Mouse (Mus musculus) layer of hippocampus, adult 11-12 months (tissue): ENCODE data around the gene Afg1l.

ENCODE experiments used
- DNase-seq: peaks from one replicate; pipeline ENCODE4 v3.0.0; 2022; ENCODE audit warnings: low spot score

Gene Afg1l

GRCm38 (mm10) chr10:42477550-42478340 is 620 bp downstream of the Afg1l start:
- no peak for DNase-seq

GRCm38 (mm10) chr10:42476774-42477475 is 1.4 kb downstream of the Afg1l start:
- DNase-seq, result no peak

- no peak for DNase-seq
Measured at GRCm38 (mm10) chr10:42474946-42475514, 3.3 kb downstream of the Afg1l start.

DNA sequence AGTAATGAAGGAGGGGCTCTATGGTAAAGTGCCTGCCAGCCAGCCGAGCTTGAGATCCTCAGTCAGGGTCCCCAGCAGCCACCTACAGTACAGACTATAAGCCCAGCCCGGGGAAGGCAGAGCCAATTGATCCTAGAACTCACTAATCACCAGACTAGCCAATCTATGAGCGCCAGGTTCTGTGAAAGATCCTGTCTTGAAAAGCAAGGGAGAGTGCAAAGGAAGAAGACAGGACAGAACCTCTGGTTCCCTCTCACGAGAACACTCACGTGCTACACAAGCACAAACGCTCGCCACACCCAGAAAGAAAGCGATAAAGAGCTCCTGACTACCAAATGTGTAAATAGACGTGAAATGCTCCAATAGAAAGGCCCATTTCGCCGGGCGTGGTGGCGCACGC is 13.6 kb downstream of the Afg1l start:
- DNase-seq, result no peak

DNA sequence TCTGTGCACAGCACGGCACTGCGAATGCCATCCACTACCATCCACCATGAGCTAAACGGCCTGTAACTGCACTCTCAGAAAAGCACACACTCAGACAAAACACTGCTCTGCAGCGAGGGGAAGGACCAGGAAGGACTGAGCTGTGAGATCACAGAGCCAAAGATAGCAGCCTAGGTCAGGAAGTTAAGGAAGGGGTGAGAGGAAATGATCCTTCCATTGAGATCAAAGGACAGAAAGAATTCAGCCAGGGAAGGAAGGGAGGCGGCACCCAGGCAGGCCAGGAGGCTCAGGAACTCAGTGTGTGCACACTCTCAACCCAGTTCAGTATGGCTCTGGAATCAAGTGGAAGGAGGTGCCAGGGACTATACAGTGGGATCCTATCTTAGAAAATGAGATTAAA is 14.1 kb downstream of the Afg1l start:
- DNase-seq, result no peak

DNA sequence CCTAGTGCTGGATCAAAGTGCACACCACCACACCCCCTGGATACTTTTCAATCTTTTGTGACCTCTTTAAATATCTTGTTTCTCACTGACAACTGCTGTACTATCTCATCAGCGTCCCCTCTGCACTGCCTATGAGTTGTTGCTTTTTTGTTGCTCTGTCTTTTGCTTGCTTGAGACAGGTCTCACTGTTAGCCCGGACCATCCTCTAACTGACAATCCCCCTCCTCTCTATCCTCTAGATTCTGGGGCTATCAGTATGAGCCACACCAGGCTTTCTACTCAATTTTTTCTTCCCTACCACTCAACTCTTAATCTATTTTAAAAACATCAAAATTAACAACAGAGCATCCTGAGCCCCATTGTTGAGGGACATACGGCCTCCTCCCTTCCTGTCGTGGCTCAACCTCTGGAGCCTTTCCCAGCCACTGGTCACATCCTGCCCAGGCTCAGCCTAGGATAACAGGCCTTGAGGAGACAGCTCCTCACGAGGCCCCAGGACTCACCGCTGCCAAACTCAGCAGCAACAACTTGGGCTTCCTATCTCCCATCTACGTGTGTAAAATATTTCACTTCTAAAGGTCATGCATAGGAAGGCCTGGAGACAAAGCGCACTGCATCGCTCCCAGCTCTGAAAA is 20.7 kb downstream of the Afg1l start:
- no peak for DNase-seq

GRCm38 (mm10) chr10:42455981-42456380 is 22.4 kb downstream of the Afg1l start:
- DNase-seq, result no peak

- DNase-seq, result no peak
Measured at GRCm38 (mm10) chr10:42454690-42455089, 23.7 kb downstream of the Afg1l start.

- no peak for DNase-seq
Measured at GRCm38 (mm10) chr10:42454266-42454665, 24.1 kb downstream of the Afg1l start.

DNA sequence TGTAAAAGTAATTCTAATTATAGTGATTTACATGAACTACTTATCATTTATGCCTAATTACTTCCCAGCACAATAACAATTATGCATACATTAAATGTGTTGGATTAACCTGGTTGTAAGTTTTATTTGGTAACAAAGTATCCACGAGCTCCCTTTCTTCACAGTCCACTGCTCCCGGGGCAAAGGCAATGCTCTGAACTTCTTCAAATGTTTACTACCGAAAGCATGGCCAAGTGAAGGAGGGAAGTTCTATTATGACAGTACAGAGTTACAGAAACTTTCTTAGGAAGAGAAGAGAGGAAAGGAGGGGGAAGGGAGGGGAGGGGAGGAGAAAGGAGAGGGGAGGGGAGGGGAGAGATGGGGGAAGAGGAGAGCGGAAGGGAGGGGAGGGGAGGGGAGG is 28.7 kb downstream of the Afg1l start:
- no peak for DNase-seq

DNA sequence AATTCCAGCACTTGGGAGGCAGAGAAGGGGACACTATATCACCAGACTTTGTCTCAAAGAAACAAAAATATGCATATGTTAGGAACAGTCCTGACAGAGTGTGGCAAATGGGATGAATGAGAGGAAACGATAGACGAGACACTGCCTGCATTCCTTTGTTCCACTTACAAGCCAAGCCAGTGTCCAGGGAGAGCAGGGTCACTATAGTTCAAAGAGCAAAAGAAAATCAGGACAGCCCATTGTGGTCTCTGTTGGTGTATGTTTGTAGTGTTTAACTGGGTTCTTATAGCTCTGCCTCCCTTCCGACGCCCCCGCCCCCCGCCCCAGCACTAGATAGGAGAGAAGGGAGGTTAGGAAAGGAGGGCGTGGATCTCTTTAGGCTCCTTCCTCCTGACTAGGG is 30.0 kb downstream of the Afg1l start:
- DNase-seq, result no peak

DNA sequence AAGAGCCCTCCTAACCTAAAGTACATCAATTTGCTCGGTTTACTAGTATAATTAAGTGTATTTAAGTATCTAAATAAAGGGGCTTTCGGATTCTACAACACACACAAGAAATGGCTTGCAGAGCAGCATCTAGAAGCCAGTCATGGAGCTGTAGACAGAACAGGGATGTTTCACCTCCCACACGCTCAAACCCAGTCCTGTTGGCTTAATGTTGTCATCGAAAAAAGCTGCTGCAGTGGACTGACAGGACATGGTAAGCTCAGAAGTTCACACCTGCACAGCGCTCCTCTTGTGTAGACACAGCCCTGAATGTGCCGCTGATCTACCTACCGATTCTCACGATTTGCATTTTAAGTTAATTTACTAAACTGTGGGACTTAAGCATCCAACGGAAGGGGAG is 32.2 kb downstream of the Afg1l start:
- no peak for DNase-seq

DNA sequence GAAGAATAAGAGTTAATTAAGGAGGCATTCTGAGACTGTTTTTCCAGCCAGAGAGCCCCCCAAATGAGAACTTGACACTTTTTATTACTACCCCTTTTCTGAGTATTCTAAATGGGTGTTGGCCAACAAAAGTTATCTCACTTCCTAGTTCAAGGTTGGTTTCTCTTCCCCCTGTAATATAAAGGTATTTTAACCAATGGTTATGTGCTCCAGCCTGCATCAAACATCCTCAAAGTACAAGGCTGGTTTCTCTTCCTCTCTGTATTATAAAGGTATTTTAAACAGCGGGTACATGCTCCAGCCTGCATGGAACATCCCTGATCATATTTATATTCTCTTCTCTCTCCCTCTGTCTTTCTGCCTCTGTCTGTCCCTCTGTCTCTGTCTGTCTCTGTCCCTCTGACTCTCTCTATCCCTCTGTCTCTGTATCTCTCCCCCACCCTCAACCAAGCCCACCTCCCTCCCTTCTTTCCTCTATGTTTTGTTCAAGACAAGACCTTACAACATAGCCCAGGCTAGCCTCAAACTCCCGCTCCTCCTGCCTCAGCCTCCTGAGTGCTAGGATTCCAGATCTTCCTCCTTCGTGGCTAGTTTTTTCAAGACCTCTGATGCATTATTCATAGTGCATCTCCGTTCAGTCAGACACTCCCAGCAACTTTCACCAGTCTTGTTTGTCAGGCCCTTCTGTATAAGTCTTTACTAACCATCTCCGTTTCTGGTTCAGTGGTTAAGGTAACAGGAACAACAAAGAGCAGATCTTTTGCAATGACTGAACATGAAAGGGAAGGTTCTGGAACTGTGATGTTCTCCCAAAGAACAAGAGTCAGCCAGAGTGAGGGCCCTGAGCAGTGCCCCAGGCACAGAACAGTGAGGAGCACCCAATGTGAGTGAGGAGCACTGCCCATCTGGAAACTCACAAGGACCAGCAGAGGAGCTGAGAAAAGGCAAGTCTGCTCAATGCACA is 41.2 kb downstream of the Afg1l start:
- no peak for DNase-seq

DNA sequence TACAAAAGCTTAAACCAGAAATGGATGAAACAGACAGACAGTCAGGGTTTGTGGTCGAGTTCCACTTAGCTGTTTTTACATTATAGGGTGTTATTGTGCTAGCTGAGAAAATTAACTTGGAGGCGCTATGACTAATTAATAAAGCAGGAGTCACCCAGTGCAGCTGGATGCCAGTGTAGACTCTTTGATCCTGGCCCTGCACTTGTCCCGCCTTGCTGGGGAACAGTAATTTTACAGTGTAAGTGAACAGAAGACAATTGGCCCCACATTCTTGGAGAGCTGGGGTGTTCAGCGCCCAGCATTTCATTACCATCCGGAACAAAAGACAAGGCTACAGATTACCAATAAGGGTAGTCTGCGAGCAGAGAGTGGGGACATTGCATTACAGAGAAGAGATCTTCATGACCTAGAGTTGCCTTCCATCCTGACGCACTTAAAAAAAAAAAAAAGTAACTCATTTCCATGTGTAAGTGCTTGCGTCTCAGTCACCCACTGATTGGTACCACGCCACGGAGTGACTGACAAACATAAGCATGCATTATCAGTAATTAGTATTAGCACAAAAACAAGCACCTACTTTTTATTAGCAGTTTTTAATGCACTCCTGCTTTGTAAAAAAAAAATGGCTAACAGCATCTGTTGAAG is 60.7 kb downstream of the Afg1l start:
- DNase-seq, result no peak

GRCm38 (mm10) chr10:42415821-42416470 is 62.4 kb downstream of the Afg1l start:
- peak; percentile 6 for DNase-seq

DNA sequence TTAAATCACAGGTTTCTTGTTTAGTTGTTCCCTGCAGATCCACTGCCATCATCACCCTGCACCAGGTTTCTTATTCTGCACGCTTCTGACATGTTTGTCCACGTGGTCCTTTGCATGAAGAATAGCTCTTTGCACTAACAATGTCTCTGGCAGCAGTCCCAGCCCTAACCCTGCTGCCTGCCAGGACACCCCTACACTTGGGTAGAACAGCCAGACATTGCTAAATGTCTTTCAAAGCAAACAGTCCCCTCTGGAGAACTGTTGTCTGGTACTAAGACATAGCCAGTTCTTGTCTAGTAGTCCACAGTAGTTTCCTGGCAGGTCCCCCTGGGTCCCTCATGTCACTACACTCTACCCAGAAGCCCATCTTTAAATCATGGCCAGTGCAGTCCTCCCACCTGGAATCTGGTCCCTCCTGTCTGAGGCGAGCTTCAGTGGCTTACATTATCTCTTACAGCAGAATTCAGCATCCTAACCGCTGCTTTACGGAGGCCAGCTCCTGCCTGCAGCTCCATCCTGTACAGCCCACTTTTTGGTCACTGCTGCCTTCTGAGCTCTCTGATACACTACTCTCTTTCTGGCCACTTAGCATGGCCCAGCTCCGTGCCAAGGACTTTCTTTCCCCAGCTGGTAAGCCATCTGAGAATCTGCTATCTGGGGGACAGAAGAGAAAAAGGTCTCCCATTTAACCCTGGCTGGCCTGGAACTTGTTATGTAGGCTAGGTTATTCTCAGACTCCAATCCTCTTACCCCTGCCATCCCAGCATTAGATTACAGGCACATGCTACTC is 67.4 kb downstream of the Afg1l start:
- DNase-seq, result peak; percentile 64

- no peak for DNase-seq
Measured at GRCm38 (mm10) chr10:42390436-42390835, 87.9 kb downstream of the Afg1l start.

- DNase-seq, result no peak
Measured at GRCm38 (mm10) chr10:42388181-42388580, 90.2 kb downstream of the Afg1l start.

GRCm38 (mm10) chr10:42384946-42385644 is 93.3 kb downstream of the Afg1l start:
- DNase-seq, result no peak
